Mouse (Mus musculus) megakaryocyte, embryonic 14.5 days (primary cell): ENCODE measurements around the gene Lhx3. TPM values are rescaled to one million over a fixed set of nuclear protein-coding genes. Genes with fewer than 3 reads are reported as not detected.

Source experiments
- H3K27me3 ChIP-seq: replicated peaks from 2 replicates; pipeline ENCODE3; 2012; ENCODE audit warnings: inconsistent platforms
- H3K36me3 ChIP-seq: replicated peaks from 2 replicates; pipeline ENCODE3; 2012; ENCODE audit warnings: low read length, inconsistent platforms, mixed read lengths
- H3K4me1 ChIP-seq: 2 replicates; pipeline ENCODE4 v1.6.1; 2012; ENCODE audit warnings: inconsistent platforms
- H3K4me3 ChIP-seq: replicated peaks from 2 replicates; pipeline ENCODE3; 2012; ENCODE audit warnings: moderate library complexity, mild to moderate bottlenecking, inconsistent platforms
- H3K9me3 ChIP-seq: 2 replicates; pipeline ENCODE4 v1.6.1; 2012; ENCODE audit warnings: inconsistent platforms
- FLI1 ChIP-seq: IDR thresholded peaks from 2 replicates; pipeline ENCODE4 v1.6.1; 2012; ENCODE audit warnings: low read length, inconsistent platforms, mixed read lengths
- GATA1 ChIP-seq: IDR thresholded peaks from 3 replicates; pipeline ENCODE4 v1.6.1; 2012; ENCODE audit warnings: mixed read lengths, low read length, inconsistent platforms, borderline replicate concordance
- polyA plus RNA-seq: library from polyadenylated mRNA; stranded (reverse); fragments of >175 nt; gene quantifications from 2 replicates; pipeline ENCODE4 v1.2.3, GENCODE M21; 2012; ENCODE audit warnings: low replicate concordance; ENCODE audit not compliant: insufficient read depth

Lhx3 gene
- polyA plus RNA-seq, 1 experiment, result not detected

DNA sequence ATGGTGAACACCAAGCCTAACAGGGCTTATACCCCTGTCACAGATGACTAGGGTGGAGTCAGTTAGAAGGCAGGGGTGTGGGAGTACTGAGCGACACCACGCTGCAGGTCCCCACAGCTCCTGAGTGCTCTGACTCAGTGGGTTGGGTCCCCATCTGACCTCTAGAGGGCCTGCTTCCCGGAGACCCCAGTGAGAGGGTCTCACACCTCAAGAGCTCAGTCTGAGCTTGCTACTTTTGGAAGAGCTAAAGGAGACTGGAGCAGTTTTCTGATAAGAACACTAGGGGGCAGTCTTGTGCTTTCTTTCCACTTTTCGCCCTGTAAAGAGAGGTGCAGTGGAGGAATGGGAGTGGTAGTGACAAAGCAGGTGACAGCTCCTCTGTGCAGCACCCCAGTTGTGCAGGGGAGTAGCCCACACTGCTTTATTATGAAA lies 54.2 kb downstream of the Lhx3 start:
- no peaks in the 10 kb centered on the region for H3K9me3 ChIP-seq
- peaks cover 24% of the 10 kb centered on the region for H3K4me1 ChIP-seq
- no peak overlapping the region for H3K4me3 ChIP-seq
- no peaks in the 10 kb centered on the region for H3K36me3 ChIP-seq
- TF ChIP-seq FLI1 (no peak), GATA1 (no peak)
- peaks cover 33% of the 10 kb centered on the region for H3K27me3 ChIP-seq

DNA sequence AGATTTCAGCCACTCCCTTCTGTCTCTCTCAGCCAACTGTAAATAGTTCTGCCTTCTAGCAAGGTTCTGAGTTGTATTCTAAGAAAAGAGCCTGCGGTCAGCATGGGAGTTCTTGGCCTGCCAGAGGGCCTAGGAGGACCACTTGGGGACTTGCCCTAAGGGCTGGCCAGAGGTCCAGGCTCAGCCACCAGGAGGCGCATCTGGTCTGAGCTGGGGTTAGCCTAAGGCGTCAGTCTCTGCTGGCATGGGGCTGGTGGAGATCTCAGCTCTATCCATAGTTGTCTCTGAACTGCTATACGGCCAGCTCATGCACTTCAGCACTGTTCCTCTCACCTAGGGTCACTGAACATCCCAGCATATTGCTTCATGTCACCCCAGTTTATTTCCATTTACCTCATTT lies 54.8 kb downstream of the Lhx3 start:
- Histone ChIP-seq H3K9me3 (no peaks in the 10 kb centered on the region), H3K36me3 (no peaks in the 10 kb centered on the region), H3K4me3 (no peak overlapping the region), H3K27me3 (peaks cover 29% of the 10 kb centered on the region), H3K4me1 (peaks cover 24% of the 10 kb centered on the region)
- TF ChIP-seq GATA1 (no peak), FLI1 (no peak)

Other genes with a start within 250 kb of the Lhx3 start
- 3.2 and 4.7 TPM in 2 replicates for gene Camsap1, start 225.0 kb downstream of the Lhx3 start, polyA plus RNA-seq
- 9.0 and 55.5 TPM in 2 replicates for gene Ubac1, start 186.5 kb downstream of the Lhx3 start, polyA plus RNA-seq
- gene Nacc2, start 85.1 kb downstream of the Lhx3 start, polyA plus RNA-seq, result 63.1 and 124 TPM in 2 replicates
- 3.5 and 9.1 TPM in 2 replicates for gene Qsox2, start 29.2 kb upstream of the Lhx3 start, polyA plus RNA-seq
- not detected in 2 replicates for gene Ccdc187, start 86.3 kb upstream of the Lhx3 start, polyA plus RNA-seq
- gene Gpsm1, start 107.2 kb upstream of the Lhx3 start, polyA plus RNA-seq, result 39.8 and 114 TPM in 2 replicates
- gene Dnlz, start 143.8 kb upstream of the Lhx3 start, polyA plus RNA-seq, result 34.4 and 35.3 TPM in 2 replicates
- gene Card9, start 152.6 kb upstream of the Lhx3 start, polyA plus RNA-seq, result 29.8 and 81.2 TPM in 2 replicates
- 15.8 and 18.0 TPM in 2 replicates for gene Snapc4, start 172.4 kb upstream of the Lhx3 start, polyA plus RNA-seq
- gene Entr1, start 181.0 kb upstream of the Lhx3 start, polyA plus RNA-seq, result 10.0 and 30.9 TPM in 2 replicates
- 110 and 172 TPM in 2 replicates for gene Pmpca, start 181.1 kb upstream of the Lhx3 start, polyA plus RNA-seq
- gene Inpp5e, start 200.9 kb upstream of the Lhx3 start, polyA plus RNA-seq, result 6.3 and 18.1 TPM in 2 replicates
- 7.6 and 26.1 TPM in 2 replicates for gene Sec16a, start 236.9 kb upstream of the Lhx3 start, polyA plus RNA-seq